Mouse (Mus musculus): Measurements from ENCODE around the gene Zfp503.
A peak's percentile ranks its signal among the peaks of the same experiment; 100 is the strongest.

Gene Zfp503

GRCm38 (mm10) chr14:21967375-21968010, 21.9 kb downstream of the Zfp503 start:
- no peak for DNase-seq

- DNase-seq: no peak
Observed at GRCm38 (mm10) chr14:21966276-21966675, 23.1 kb downstream of the Zfp503 start.

GRCm38 (mm10) chr14:21962381-21963050, 26.9 kb downstream of the Zfp503 start:
- no peak for DNase-seq

GRCm38 (mm10) chr14:21959243-21959642, 30.2 kb downstream of the Zfp503 start:
- DNase-seq: peak; percentile 7

GRCm38 (mm10) chr14:21958643-21959042, 30.8 kb downstream of the Zfp503 start:
- no peak for DNase-seq

- DNase-seq: no peak
Observed at GRCm38 (mm10) chr14:21952541-21952940, 36.9 kb downstream of the Zfp503 start.

- DNase-seq: no peak
Observed at GRCm38 (mm10) chr14:21951896-21952523, 37.4 kb downstream of the Zfp503 start.

GRCm38 (mm10) chr14:21944946-21945345, 44.5 kb downstream of the Zfp503 start:
- no peak for DNase-seq

GRCm38 (mm10) chr14:21941581-21941980, 47.8 kb downstream of the Zfp503 start:
- DNase-seq: no peak

GRCm38 (mm10) chr14:21937116-21937515, 52.3 kb downstream of the Zfp503 start:
- no peak for DNase-seq

GRCm38 (mm10) chr14:21936102-21936630, 53.2 kb downstream of the Zfp503 start:
- DNase-seq: no peak

All from cerebellum, adult 8-10 months (tissue).